Mouse (Mus musculus): Measurements from ENCODE around the gene Brat1. TPM values are rescaled to one million over a fixed set of nuclear protein-coding genes. Genes with fewer than 3 reads are reported as not detected.

Brat1 gene
- 23.8 and 24.1 TPM in 2 replicates for polyA plus RNA-seq (2012; rRNA removed)

GRCm38 (mm10) chr5:140704378-140705251 lies at the start of gene Brat1:
TSS of gene Brat1 (plus strand) at chr5:140705011.
- DNase-seq: peak; percentile 100
- TF ChIP-seq CTCF (IDR thresholded peaks at IDR 0.05; ENCODE audit: borderline replicate concordance, insufficient read depth, low read depth, low read length) (no peak), POLR2A (IDR thresholded peaks at IDR 0.05; ENCODE audit: borderline replicate concordance, insufficient read depth, low read length) (peak; percentile 90)
- peak within 1 kb of the TSS; percentile 64 for H3K4me3 ChIP-seq (replicated peaks; ENCODE audit: insufficient read depth, low read depth, low read length)
- peaks cover 8% of the 10 kb centered on the region for H3K4me1 ChIP-seq (ENCODE audit: control insufficient read depth, insufficient read depth, low read length)
- under 1% methylated on average over 69 of the region's 69 CpGs for WGBS
- H3K27me3 ChIP-seq (ENCODE audit: control insufficient read depth, insufficient read depth, low read length): no peaks in the 10 kb centered on the region
- peak within 1 kb of the TSS; percentile 40 for H3K27ac ChIP-seq (ENCODE audit: insufficient read depth, low read length)

- Histone ChIP-seq H3K4me3 (replicated peaks; ENCODE audit: insufficient read depth, low read depth, low read length) (peak overlapping the region; percentile 7), H3K4me1 (ENCODE audit: control insufficient read depth, insufficient read depth, low read length) (peaks cover 8% of the 10 kb centered on the region), H3K27me3 (ENCODE audit: control insufficient read depth, insufficient read depth, low read length) (no peaks in the 10 kb centered on the region), H3K27ac (ENCODE audit: insufficient read depth, low read length) (no peak overlapping the region)
- no peak for TF ChIP-seq CTCF (IDR thresholded peaks at IDR 0.05; ENCODE audit: borderline replicate concordance, insufficient read depth, low read depth, low read length)
- no peak for TF ChIP-seq POLR2A (IDR thresholded peaks at IDR 0.05; ENCODE audit: borderline replicate concordance, insufficient read depth, low read length)
- DNase-seq: peak; percentile 38 to 56
- WGBS: 10% methylated on average over 16 of the region's 16 CpGs
Observed at GRCm38 (mm10) chr5:140659607-140660272, 45.1 kb upstream of the Brat1 start.

GRCm38 (mm10) chr5:140660398-140660797 lies 44.4 kb upstream of the Brat1 start:
- Histone ChIP-seq H3K4me3 (replicated peaks; ENCODE audit: insufficient read depth, low read depth, low read length) (no peak overlapping the region), H3K27ac (ENCODE audit: insufficient read depth, low read length) (no peak overlapping the region), H3K27me3 (ENCODE audit: control insufficient read depth, insufficient read depth, low read length) (no peaks in the 10 kb centered on the region), H3K4me1 (ENCODE audit: control insufficient read depth, insufficient read depth, low read length) (peaks cover 8% of the 10 kb centered on the region)
- TF ChIP-seq POLR2A (IDR thresholded peaks at IDR 0.05; ENCODE audit: borderline replicate concordance, insufficient read depth, low read length) (no peak), CTCF (IDR thresholded peaks at IDR 0.05; ENCODE audit: borderline replicate concordance, insufficient read depth, low read depth, low read length) (no peak)
- WGBS: 71% methylated on average over 1 of the region's 1 CpGs
- no peak for DNase-seq

- 84% methylated on average over 8 of the region's 8 CpGs for WGBS
- H3K27ac ChIP-seq (ENCODE audit: insufficient read depth, low read length): no peak overlapping the region
- H3K27me3 ChIP-seq (ENCODE audit: control insufficient read depth, insufficient read depth, low read length): no peaks in the 10 kb centered on the region
- DNase-seq: no peak
- peaks cover 8% of the 10 kb centered on the region for H3K4me1 ChIP-seq (ENCODE audit: control insufficient read depth, insufficient read depth, low read length)
- no peak overlapping the region for H3K4me3 ChIP-seq (replicated peaks; ENCODE audit: insufficient read depth, low read depth, low read length)
- TF ChIP-seq POLR2A (IDR thresholded peaks at IDR 0.05; ENCODE audit: borderline replicate concordance, insufficient read depth, low read length) (no peak), CTCF (IDR thresholded peaks at IDR 0.05; ENCODE audit: borderline replicate concordance, insufficient read depth, low read depth, low read length) (no peak)
Observed at GRCm38 (mm10) chr5:140661427-140661826, 43.4 kb upstream of the Brat1 start.

GRCm38 (mm10) chr5:140661875-140662643 lies 42.8 kb upstream of the Brat1 start:
- no peak for DNase-seq
- TF ChIP-seq CTCF (IDR thresholded peaks at IDR 0.05; ENCODE audit: borderline replicate concordance, insufficient read depth, low read depth, low read length) (no peak), POLR2A (IDR thresholded peaks at IDR 0.05; ENCODE audit: borderline replicate concordance, insufficient read depth, low read length) (no peak)
- WGBS: 68% methylated on average over 12 of the region's 12 CpGs
- Histone ChIP-seq H3K4me1 (ENCODE audit: control insufficient read depth, insufficient read depth, low read length) (peaks cover 8% of the 10 kb centered on the region), H3K27me3 (ENCODE audit: control insufficient read depth, insufficient read depth, low read length) (no peaks in the 10 kb centered on the region), H3K27ac (ENCODE audit: insufficient read depth, low read length) (no peak overlapping the region), H3K4me3 (replicated peaks; ENCODE audit: insufficient read depth, low read depth, low read length) (no peak overlapping the region)

- TF ChIP-seq POLR2A (IDR thresholded peaks at IDR 0.05; ENCODE audit: borderline replicate concordance, insufficient read depth, low read length) (no peak), CTCF (IDR thresholded peaks at IDR 0.05; ENCODE audit: borderline replicate concordance, insufficient read depth, low read depth, low read length) (no peak)
- 57% methylated on average over 17 of the region's 17 CpGs for WGBS
Observed at GRCm38 (mm10) chr5:140662741-140663592, 41.8 kb upstream of the Brat1 start.

More at GRCm38 (mm10) chr5:140662741-140663592, 41.8 kb upstream of the Brat1 start:
- no peaks in the 10 kb centered on the region for H3K27me3 ChIP-seq (ENCODE audit: control insufficient read depth, insufficient read depth, low read length)
- no peak overlapping the region for H3K4me3 ChIP-seq (replicated peaks; ENCODE audit: insufficient read depth, low read depth, low read length)
- H3K27ac ChIP-seq (ENCODE audit: insufficient read depth, low read length): no peak overlapping the region
- no peak for DNase-seq
- peaks cover 8% of the 10 kb centered on the region for H3K4me1 ChIP-seq (ENCODE audit: control insufficient read depth, insufficient read depth, low read length)
